Mouse (Mus musculus) heart, postnatal 4 days (tissue): ENCODE data around the gene Dchs1. TPM values are rescaled to one million over a fixed set of nuclear protein-coding genes. Genes with fewer than 3 reads are reported as not detected.
"Not testable (repeated sequence)": the region's sequence is repeated elsewhere in the genome, so short reads cannot be mapped to it uniquely, and the experiment has no call there.

ENCODE experiments used
- DNase-seq: peaks from one replicate; pipeline ENCODE4 v3.0.0; 2021
- total RNA-seq, 2 experiments: library from RNA; stranded (reverse); gene quantifications; 2 replicates each; pipeline ENCODE4 v1.2.3; 2021

The Dchs1 gene
- total RNA-seq, 2 experiments from 2014 or later = 36.3 to 40.0 TPM

DNA sequence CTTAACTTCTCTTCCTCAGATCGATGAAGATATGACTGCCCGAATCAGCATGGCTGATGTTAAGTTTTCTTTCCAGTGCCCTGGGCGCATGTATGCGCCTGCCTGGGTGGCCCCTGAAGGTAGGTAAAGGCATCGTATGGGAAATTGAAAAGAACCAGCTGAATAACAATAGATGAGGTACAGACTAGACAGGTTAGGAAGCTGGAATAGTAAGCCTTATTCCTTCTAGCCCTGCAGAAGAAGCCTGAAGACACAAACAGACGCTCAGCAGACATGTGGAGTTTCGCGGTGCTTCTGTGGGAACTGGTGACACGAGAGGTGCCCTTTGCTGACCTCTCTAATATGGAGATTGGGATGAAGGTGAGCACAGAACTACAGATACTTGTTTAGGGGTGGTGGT lies 45.5 kb downstream of the Dchs1 start:
- no peak for DNase-seq

DNA sequence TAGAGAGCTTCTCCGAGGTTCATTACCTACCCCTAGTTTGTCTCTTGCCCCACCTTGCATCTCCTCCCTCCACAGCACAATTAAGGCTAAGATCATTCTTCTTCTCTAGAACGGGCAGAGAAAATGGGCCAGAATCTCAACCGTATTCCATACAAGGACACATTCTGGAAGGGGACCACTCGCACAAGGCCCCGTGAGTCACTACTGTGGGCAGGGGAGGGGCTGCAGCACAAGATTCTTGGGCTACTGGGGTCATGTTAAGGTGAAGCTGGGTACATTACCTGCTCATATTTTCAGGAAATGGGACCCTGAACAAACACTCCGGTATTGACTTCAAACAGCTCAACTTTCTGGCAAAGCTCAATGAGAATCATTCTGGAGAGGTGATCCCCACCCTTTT lies 46.6 kb downstream of the Dchs1 start:
- DNase-seq = no peak

DNA sequence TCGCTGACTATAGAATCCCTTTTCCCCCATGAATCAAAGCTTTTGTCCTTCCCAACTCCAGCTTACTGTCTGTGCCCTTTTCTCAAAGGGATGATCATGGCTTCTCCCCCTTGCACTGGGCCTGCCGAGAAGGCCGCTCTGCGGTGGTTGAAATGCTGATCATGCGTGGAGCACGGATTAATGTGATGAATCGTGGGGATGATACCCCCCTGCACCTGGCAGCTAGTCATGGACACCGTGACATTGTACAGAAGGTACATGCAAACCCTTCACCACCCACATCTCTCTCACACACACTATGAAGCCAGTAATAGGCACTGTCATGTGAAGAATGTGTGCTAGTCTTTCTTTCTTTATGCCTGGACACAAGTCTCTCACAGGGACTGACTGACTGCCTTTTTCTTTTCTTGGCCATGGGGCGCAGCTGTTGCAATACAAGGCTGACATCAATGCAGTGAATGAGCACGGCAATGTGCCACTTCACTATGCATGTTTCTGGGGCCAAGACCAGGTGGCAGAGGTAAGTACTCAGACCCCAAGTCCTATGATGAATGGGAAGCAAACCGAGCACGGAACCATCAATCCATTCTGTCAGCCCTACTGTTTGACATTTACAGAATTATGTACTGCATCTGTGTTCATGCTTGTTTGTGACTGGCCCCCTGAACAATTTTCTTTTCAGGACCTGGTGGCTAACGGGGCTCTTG lies 47.2 kb downstream of the Dchs1 start:
- DNase-seq = no peak

DNA sequence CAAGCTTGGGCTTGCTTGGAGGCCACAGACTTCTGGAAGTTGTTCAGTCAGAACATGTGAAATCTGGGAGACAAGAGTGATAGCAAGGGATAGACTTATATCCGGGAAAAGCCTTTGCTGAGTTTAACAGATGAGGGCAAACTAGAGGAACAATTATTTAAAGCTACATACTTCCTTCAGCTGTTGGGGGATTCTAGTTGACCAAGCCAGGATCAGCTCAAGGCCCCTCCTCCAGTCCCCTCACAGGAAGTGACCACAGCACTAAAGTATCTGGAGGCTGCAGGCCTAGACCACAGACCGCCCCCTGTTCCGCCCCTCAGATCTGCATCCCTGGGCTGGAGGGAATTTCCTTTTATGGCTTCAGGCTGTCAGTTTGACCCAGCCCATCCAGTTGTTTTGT lies 48.5 kb downstream of the Dchs1 start:
- DNase-seq = peak; percentile 81

DNA sequence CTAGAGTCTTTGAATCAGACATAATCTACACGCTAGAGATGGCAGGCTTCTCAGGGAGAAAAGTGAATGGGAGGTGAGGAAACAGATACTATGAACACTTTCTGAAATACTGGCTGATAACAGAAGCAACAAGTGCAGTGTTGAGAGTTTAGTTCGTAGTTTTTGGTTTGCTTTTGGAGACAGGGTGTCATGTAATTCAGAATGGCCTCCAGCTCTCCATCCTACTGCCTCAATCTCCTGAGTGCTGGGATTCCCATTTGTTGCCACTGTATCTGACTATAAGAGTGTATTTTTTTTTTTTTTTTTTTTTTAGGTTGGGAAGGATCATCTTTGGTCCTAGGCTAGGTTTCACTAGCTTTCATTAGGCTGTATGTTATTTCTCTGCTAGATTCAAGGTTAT lies 49.2 kb downstream of the Dchs1 start:
- DNase-seq = no peak

DNA sequence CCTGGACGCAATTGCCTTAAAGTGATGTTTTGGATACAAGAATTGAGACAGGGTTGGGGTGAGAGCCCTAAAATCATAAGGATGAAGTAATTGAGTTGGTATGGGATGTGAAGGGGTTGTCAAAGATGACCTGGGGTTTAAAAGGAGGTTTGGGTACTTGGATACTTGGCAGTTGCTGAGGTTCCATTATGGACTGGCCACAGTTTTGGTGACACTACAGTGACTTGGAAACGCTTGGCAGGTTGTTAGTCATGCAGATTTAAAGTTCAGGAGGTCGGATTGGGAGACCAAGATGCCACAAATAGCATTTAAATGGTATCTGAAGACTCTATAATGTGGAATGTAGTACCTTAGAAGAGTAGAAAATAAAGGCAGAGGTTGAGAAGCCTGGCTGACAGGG lies 49.8 kb downstream of the Dchs1 start:
- DNase-seq = no peak

DNA sequence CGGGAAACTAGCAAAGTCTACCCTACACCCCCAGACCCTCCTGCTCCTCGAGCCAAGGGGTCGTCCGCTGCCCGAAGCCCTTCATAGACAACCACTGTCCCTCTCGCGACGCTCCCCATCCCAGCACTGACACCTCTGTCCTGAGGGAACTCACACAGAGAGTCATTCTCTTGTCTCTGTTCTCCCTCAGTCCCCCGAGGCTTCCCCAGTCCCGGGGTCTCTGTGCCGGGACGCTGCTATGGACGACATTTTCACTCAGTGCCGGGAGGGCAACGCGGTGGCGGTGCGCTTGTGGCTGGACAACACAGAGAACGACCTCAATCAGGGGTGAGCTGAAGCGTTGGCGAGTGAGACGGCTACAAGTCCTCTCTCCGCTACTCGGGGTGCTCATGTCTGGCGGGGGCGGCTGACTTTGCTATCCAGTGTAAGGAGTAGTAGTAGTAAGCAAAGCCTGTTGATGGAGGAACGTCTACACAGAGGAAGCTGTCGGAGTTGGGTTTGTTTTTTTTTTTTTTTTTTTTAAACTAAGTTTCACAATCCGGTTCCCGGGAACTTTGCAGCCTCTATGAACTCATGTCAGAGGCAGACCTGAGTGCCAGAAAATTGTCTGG lies 50.4 kb downstream of the Dchs1 start, which contains the start of gene Rrp8:
Gene Rrp8 (minus strand): TSS at position 475 of the 611 bp plus-strand sequence.
- DNase-seq = peak; percentile 61

DNA sequence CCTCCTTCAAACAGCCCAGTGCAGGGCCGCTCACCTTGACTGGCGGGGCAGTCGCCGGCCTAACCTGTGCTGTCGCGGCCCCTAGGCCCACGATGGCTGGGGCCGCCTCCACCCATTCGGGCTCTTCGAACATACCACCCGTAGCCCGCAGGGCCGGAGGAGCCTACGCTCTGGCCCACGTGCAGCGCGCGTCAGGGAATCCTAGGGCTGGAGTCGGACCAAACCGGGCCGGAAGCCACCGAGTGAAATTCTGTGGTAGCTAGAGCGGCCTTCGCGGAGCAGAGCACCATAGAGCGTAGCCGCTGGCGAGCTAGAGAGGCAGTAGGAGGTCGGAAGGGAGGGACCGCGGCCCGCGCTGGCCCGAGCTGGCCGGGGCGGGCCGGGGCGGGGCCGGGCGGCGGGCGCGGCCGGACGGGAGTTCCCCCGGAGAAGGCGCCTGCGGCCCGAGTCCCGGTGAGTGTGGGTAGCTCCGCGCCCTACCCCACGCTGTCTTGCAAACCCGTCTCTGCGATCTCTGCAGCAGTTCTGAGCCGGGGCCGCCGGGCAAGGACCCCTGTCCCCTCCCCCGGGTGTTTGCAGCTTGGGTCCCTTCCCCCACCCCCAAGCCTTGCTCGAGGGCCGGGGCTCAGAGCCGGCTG lies 51.1 kb downstream of the Dchs1 start, which contains the start of gene Ilk:
Gene Ilk (plus strand): TSS at position 329 of the 638 bp plus-strand sequence.
- DNase-seq = peak; percentile 95

DNA sequence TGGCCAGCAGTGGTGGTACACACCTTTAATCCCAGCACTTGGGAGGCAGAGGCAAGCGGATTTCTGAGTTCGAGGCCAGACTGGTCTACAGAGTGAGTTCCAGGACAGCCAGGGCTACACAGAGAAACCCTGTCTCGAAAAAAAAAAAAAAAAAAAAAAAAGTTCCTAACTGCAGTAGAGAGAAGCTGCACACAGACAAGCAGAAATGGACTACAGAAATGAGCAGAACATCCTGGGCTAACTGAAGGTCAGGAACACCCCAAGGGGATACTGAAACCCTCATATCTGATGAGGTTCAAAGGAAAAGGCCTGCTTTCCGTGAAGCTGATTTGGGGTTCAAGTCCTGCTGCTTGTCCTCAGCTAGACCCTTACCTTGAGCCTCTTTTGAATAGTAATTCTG lies 52.0 kb downstream of the Dchs1 start:
- not testable (repeated sequence) for DNase-seq

DNA sequence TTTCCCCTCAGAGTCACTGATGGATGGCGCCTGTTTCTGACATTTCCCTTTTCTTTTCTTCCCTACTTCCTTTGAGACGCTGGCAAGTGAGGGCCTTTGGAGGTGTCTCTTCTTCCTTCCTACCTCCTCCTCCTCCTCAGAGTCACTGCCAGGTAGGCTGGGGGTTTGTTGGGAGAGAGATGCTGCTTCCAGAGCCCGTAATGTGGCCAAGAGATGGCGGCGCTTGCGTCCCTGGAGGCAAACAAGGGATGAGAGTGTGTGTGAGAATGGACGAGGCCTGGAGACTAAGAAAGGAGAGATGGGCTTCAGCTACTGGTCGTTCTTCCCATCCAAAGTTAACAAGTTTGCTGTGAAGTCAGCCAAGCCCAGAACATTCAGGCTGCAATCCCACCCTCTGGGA lies 52.6 kb downstream of the Dchs1 start:
- DNase-seq = no peak

DNA sequence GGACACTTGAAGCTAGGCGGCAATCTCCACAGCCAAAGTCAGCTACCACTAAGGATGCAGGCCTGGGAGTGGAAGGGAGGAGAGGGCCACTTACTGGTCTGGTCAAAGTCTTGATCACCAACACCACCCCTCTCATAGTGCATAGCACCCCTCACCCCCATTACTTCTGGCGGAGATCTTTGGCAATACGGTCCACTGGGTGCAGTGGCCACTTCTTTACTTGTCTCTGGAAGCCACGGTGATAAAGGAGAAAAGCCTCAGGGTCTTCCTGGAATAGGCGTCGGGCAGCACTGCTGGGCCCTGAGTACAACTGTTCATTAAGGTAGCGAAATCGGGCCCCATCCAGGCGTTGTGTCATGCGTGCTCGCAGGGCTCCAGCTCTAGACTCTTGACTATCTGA lies 53.6 kb downstream of the Dchs1 start:
- no peak for DNase-seq

DNA sequence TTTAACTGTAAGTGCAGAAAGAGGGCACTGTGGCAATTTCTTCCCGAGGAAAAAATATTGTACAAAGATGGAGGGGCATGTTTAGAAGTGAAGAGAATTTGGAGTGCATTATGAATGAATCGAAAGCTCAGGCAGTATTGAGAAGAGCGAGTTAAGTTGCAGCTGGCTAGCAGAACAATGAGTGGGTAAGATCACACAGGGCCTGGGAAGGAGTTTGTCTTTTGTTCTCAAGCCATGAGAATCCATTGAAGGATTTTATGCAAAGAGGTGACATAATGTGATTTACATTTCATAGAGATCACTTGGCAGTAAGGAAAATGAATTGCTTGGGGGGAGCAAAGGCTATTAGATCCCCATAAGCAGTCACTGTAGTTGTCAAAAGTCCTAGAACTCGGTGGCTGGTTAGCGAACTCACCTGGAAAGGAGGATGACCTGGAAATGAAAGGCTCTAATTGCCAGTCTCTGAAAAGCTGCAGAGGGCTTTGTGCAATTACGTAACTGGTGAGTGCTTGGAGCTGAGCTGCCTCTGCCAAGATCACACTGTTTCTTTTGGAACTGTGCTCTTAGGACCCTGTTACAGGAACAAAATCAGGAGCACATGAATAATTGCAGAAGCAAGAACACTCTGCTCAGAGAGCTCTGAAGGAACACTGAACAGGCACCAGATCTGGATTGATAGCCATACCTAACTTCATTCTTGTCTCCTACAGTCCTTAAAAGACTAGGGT lies 58.6 kb downstream of the Dchs1 start:
- DNase-seq = no peak

DNA sequence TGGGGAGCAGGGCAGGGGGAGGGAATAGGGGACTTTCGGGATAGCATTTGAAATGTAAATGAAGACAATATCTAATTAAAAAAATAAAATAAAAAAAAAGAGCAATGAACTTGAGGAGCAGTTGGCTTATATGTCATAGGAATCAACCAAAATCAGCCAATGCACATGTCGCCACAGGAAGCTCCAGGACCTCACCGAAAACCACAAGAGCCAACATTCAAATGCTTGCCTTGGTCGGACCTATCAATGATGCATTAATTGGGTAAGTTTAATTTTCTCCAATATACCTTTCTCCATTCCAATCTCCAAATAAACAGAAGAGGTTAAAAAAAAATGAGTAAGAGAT lies 60.5 kb downstream of the Dchs1 start:
- no peak for DNase-seq

DNA sequence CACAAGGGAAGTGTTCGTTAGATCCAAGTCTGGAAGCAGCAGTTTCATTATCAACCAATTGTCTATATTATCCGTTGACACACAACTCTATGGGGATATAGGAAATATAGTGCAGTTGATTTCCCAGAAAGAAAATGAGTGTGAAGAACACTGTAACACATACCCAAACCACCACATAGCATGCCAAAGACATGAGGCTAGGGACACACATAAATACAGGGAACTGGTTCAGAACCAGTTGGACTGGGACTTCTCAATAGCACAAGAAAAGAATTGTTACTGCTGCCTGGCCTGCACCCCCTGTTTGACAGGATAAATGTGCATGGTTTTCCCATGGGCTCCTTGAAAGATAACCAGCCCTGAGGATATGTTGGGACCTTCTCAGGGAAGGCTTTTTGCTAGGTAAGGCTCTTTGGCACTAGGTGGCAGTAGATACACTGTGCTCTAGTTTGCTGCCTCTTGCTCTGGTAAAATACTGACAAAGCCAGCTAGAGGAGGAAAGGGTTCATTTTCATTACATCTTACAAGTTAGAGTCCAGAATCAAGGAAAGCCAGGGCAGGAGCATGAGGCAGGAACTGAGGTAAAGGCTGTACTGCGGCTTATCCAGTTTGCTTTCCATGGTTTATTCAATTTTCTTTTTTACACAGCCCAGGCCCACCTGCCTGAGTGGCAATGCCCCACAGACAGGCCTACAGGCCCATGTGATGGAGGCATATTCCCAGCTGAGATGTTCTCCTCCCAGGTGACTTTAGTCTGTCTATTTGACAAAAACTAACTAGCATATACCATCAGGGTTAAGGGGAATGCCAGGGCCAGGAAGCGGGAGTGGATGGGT lies 61.1 kb downstream of the Dchs1 start:
- DNase-seq = peak; percentile 52

DNA sequence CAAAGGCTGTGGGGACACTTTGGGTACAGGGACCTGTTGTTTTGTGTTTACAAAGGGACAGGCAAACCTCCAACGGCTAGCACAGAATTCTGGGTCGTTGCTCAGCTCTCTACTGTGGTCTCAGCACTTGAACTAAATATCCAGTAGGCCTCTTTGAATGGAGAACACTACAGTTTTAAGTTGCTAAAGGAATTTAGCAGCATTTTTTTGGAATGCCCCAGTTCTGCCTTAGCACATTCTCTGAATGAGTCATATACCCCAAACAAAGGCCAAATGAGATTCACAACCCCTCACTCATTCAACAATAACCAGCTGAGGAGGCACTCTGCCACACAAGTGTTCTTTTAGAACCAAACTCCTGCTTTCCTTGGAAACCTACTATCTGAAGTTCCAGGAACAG lies 65.5 kb downstream of the Dchs1 start:
- no peak for DNase-seq

DNA sequence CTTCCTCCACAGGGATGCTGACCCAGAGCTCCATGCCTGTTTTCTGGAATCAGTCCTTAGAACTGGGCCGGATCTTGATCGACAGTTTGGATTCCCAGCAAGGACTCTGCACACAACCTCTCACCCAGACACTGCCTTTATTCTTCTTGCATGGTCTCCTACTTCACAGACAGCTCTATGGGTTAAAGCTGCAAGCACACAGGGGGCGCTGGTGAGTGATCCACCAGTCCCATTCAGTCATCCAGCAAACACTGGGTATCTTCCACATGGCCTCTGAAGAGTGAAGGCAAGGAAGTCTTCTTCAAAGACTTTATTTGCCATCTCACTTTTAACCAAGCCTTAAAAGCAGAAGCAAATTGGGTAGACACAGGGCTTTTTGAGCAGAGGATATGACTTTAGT lies 72.1 kb downstream of the Dchs1 start:
- DNase-seq = no peak

DNA sequence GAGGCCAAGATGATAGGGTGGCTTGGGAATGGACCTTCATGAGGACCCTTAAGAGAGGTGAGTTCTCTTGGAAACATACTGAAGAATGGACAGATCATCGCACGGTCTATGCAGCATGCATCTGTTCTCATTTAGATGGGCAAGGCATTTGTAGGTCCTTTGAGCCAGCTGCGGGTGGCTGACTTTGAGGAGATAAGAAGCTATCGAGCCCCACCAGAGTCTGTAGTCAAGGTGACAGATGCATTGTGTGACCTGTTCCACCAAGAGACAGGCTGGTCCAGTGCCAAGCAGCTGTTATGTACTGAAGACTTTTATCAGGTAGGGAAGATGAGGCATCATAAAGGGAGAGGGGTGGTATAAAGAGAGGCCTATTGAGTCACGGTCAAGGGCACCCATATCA lies 78.7 kb downstream of the Dchs1 start:
- DNase-seq = no peak

DNA sequence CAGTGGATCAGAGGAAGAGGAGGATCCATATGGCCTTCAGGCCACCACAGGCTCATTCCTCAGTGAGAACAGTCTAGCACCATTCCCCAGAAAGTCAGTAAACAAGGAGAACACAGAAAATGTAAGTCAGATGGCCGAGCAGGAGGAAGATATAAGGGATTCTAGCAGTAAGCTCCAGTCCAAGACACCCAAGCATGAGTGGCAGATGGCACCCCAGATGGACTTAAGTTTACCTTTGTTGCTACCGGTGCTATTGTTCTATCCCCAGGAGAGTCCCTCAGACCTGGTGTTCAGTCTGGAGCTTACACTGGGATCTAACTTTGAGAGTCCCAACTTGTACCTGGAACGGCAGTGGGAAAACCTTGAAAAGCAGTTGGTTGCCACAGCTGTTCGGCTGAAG lies 83.6 kb downstream of the Dchs1 start:
- DNase-seq = no peak

DNA sequence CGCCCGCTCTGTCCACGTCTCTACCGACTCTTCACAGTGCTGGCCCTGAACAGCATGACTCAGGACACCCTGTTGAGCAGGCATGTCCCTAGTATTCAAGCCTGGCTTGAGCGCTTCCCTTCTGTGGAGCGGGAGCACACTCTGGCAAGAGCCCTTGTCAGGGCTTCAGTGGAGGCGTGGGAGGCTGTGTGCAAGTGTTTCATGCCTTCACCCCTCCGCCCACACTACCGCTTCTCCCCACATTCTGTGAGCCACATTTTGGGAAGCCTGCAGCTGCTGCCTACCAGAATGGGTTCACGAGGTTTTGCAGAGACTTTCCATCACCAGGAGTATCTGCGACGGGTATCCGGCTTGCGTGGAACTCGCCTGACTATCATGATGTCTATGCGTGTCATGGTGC lies 84.3 kb downstream of the Dchs1 start:
- no peak for DNase-seq
